Mouse (Mus musculus): Measurements from ENCODE around the gene Rundc3a. TPM values are rescaled to one million over a fixed set of nuclear protein-coding genes. Genes with fewer than 3 reads are reported as not detected.

Rundc3a gene
- polyA plus RNA-seq, 1 experiment from 2014 or later, result 12.1 TPM

DNA sequence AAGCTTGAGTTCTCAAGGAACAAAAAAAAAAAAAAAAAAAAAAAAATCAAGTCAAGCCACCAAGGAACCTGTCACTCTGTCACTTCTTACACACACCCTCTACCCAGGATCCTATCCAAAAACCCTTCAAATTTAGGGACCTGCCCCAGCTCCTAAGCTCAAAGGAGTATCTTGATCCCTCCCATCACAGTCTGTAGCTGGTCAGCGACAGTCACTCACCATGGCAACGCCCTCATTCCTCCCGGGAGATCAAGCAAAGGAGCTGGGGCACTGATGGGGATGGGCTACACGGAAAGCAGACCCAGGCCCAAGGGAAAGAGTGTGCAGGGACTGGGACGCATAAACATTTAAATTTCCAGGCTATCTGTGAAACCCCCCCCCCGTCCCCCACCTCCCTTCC is 51.6 kb downstream of the Rundc3a start:
- no peak overlapping the region for H3K4me3 ChIP-seq (ENCODE audit: low read depth, low read length)
- no peak overlapping the region; the same call in 1 of the 2 replicates for H3K9ac ChIP-seq (replicated peaks; ENCODE audit: low read length)
- H3K36me3 ChIP-seq (replicated peaks; ENCODE audit: control insufficient read depth, insufficient read depth, low read depth, low read length), result peaks cover 8% of the 10 kb centered on the region
- no peak overlapping the region for H3K27ac ChIP-seq (replicated peaks; ENCODE audit: low read depth, low read length)
- peaks cover 13% of the 10 kb centered on the region for H3K4me1 ChIP-seq (ENCODE audit: control insufficient read depth, insufficient read depth, low read length)
- no peaks in the 10 kb centered on the region for H3K9me3 ChIP-seq (replicated peaks; ENCODE audit: control insufficient read depth, low read length)
- WGBS, result 12% methylated on average over 6 of the region's 6 CpGs
- no peaks in the 10 kb centered on the region; the same call in 1 of the 2 replicates for H3K27me3 ChIP-seq (ENCODE audit: control insufficient read depth, insufficient read depth, low read length)
- H3K4me2 ChIP-seq (ENCODE audit: low read depth, low read length), result peak overlapping the region; percentile 8; the same call in 1 of the 2 replicates
- ATAC-seq (replicated peaks; ENCODE audit: insufficient number of reproducible peaks, low FRiP score, low TSS enrichment, low read depth), result no peak
- peak; percentile 18 for DNase-seq (ENCODE audit: low spot score)

DNA sequence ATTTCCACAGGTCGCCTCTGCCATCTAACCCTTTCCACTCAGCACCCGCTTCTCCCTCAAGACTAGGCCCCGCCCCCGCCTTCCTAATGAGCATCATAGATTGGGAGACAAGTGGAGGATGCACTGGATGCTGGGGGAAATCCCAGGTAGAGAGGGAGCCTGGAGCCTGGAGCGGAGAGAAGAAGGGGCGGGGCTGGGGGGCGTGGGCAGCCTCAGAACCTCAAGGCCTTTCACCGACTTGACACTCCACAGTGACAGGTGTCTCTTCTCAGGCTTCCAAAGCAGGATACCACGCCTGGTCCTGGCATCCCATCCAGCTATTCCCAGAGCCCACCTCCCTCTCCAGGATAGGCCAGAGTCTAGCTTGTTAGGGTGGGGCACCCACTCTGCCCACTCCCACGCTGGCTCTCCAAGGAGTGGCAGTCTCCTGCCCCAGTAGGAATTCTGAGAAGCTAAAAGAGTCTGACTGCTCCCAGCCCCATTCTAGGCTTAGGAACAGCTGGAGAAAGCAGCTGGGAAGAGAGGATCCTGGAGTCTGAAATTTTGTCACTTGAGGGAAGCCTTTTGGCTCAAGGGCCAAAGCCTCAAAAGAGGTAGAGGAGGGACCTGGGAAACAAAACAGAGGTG is 52.2 kb downstream of the Rundc3a start:
- WGBS, result 16% methylated on average over 10 of the region's 10 CpGs
- no peak for DNase-seq (ENCODE audit: low spot score)
- Histone ChIP-seq H3K27me3 (ENCODE audit: control insufficient read depth, insufficient read depth, low read length) (no peaks in the 10 kb centered on the region; the same call in 1 of the 2 replicates), H3K4me3 (ENCODE audit: low read depth, low read length) (no peak overlapping the region), H3K4me2 (ENCODE audit: low read depth, low read length) (peak overlapping the region; percentile 38; the same call in 1 of the 2 replicates), H3K27ac (replicated peaks; ENCODE audit: low read depth, low read length) (no peak overlapping the region), H3K4me1 (ENCODE audit: control insufficient read depth, insufficient read depth, low read length) (peaks cover 13% of the 10 kb centered on the region), H3K9ac (replicated peaks; ENCODE audit: low read length) (no peak overlapping the region; the same call in 1 of the 2 replicates), H3K9me3 (replicated peaks; ENCODE audit: control insufficient read depth, low read length) (no peaks in the 10 kb centered on the region), H3K36me3 (replicated peaks; ENCODE audit: control insufficient read depth, insufficient read depth, low read depth, low read length) (peaks cover 8% of the 10 kb centered on the region)
- no peak for ATAC-seq (replicated peaks; ENCODE audit: insufficient number of reproducible peaks, low FRiP score, low TSS enrichment, low read depth)

DNA sequence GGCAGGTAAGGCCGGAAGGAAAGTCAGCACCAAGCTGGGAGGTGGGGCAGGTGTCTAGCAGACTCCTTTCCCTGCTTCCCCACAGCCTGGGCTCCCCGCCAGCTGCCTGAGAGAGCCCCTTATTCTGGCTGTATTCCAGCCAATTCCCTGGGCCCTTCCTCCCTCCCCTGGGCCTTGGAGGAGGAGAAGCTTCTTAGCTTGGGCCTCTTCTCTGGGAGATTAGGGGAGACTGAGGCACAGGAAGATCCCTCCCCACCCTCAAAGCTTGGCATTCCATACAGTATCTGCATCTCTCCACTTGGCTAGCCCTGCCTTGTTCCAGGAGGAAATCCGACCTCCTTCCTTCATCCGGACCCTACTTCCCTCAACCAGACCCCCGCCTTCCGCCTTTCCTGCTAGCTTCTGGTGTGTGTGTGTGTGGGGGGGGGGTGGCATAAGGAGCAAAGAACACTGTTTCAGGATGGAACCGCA is 52.7 kb downstream of the Rundc3a start:
- peak overlapping the region; percentile 98 for H3K9ac ChIP-seq (replicated peaks; ENCODE audit: low read length)
- H3K4me2 ChIP-seq (ENCODE audit: low read depth, low read length), result peak overlapping the region; percentile 38
- H3K27ac ChIP-seq (replicated peaks; ENCODE audit: low read depth, low read length), result no peak overlapping the region
- no peak for ATAC-seq (replicated peaks; ENCODE audit: insufficient number of reproducible peaks, low FRiP score, low TSS enrichment, low read depth)
- no peaks in the 10 kb centered on the region for H3K9me3 ChIP-seq (replicated peaks; ENCODE audit: control insufficient read depth, low read length)
- H3K27me3 ChIP-seq (ENCODE audit: control insufficient read depth, insufficient read depth, low read length), result no peaks in the 10 kb centered on the region; the same call in 1 of the 2 replicates
- DNase-seq (ENCODE audit: low spot score), result peak; percentile 18
- H3K4me1 ChIP-seq (ENCODE audit: control insufficient read depth, insufficient read depth, low read length), result peaks cover 13% of the 10 kb centered on the region
- WGBS, result 19% methylated on average over 7 of the region's 7 CpGs
- peaks cover 7% of the 10 kb centered on the region for H3K36me3 ChIP-seq (replicated peaks; ENCODE audit: control insufficient read depth, insufficient read depth, low read depth, low read length)
- peak overlapping the region; percentile 94 for H3K4me3 ChIP-seq (ENCODE audit: low read depth, low read length)

DNA sequence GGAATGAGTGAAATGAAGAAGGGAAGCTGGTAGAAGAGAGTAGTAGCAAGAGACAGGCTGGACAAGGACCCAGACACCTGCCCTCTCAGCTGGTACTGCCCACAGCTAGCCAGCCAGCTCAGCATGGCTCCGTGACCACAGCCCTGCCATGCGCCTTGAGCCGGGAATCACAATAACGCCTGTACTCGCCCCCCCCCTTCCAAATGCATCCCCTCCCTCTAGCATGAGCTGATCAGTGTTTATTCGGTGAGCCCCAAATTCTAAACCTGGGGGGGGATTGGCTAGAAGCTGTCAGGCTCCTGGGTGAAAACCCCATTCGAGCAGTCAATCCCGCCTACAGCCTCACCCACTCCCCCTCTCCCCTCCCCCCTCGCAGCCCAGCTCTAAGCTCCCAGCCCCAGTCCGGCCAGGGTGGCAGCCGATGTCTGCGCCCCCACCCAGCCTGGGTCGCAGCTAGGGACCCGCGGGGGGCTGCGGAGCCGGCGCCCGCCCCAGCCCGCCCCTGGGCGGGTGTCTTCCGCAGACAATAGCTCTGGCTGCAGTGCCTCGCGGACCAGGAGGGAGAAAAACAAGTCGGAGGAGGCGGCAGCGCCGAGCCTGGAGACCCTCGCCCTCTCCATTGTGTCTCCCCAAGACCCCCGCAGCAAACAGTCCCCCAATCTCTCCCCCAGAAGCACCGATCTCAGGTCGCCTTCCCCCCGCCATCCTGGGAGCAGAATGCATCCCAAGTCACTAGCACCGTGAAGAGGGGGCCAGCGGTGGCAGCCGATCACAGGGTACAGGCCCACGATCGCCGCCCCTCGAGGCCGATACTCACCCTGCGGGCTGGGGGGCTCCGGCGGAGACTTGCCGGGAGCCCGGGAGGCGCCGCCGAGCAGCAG is 53.6 kb downstream of the Rundc3a start:
- Histone ChIP-seq H3K9me3 (replicated peaks; ENCODE audit: control insufficient read depth, low read length) (no peaks in the 10 kb centered on the region), H3K4me1 (ENCODE audit: control insufficient read depth, insufficient read depth, low read length) (peaks cover 13% of the 10 kb centered on the region), H3K4me3 (ENCODE audit: low read depth, low read length) (peak overlapping the region; percentile 94), H3K27me3 (ENCODE audit: control insufficient read depth, insufficient read depth, low read length) (no peaks in the 10 kb centered on the region; the same call in 1 of the 2 replicates), H3K4me2 (ENCODE audit: low read depth, low read length) (peak overlapping the region; percentile 38), H3K36me3 (replicated peaks; ENCODE audit: control insufficient read depth, insufficient read depth, low read depth, low read length) (peaks cover 3% of the 10 kb centered on the region; the same call in 1 of the 2 replicates), H3K9ac (replicated peaks; ENCODE audit: low read length) (peak overlapping the region; percentile 98), H3K27ac (replicated peaks; ENCODE audit: low read depth, low read length) (peak overlapping the region; percentile 88)
- under 1% methylated on average over 45 of the region's 49 CpGs for WGBS
- peak; percentile 49 for ATAC-seq (replicated peaks; ENCODE audit: insufficient number of reproducible peaks, low FRiP score, low TSS enrichment, low read depth)
- DNase-seq (ENCODE audit: low spot score), result peak; percentile 65

DNA sequence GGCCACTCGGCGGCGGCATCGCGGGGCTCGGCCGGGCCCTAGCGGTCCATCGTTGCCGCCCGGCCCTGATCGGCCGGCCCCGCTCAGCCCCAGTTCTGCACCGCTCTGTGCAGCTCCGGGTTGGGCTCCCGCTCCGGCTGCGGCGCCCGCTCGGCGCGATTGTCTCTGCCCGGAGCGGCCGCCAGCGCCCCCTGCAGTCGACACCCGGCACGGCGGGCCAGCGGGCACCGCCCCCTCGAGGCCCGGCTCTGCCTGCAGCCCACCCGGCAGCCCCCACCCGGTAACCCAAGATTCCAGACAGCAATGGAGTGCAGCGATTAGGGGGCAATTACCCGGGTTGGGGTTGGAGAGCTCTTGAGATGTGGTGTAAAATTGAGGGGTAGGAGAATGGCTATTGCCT is 54.3 kb downstream of the Rundc3a start, which contains the start of gene Fam171a2:
Gene Fam171a2, minus strand, starts transcription at position 186 of the 400 bp plus-strand sequence.
- ATAC-seq (replicated peaks; ENCODE audit: insufficient number of reproducible peaks, low FRiP score, low TSS enrichment, low read depth), result peak; percentile 85
- Histone ChIP-seq H3K4me2 (ENCODE audit: low read depth, low read length) (peak within 1 kb of the TSS; percentile 38), H3K9ac (replicated peaks; ENCODE audit: low read length) (peak within 1 kb of the TSS; percentile 98), H3K27me3 (ENCODE audit: control insufficient read depth, insufficient read depth, low read length) (no peaks in the 10 kb centered on the region; the same call in 1 of the 2 replicates), H3K4me3 (ENCODE audit: low read depth, low read length) (peak within 1 kb of the TSS; percentile 94), H3K4me1 (ENCODE audit: control insufficient read depth, insufficient read depth, low read length) (peaks cover 13% of the 10 kb centered on the region), H3K36me3 (replicated peaks; ENCODE audit: control insufficient read depth, insufficient read depth, low read depth, low read length) (0 out of 2 replicates have a peak, but pooled peaks cover 3% of the 10 kb centered on the region), H3K27ac (replicated peaks; ENCODE audit: low read depth, low read length) (peak within 1 kb of the TSS; percentile 88), H3K9me3 (replicated peaks; ENCODE audit: control insufficient read depth, low read length) (no peaks in the 10 kb centered on the region)
- DNase-seq (ENCODE audit: low spot score), result peak; percentile 88
- WGBS, result under 1% methylated on average over 40 of the region's 40 CpGs

DNA sequence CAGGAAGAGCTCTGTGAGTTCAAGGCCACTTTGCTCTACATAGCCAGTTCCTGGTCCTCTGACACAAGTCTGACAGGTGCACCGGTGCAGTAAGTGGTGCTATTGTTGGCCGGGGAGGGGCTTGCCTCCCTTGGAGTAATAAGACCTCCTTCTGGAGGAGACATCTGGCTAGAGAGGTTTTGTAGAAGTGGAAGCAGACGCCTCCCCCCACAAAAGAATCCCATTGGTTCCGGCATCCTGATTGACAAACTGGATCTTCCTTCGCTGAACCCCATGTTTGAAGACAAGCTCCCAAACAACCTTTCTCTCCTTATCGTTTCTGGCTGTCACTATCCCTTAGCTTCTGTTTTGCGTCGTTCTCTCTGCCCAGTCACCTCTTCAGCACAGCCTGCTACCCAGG is 55.1 kb downstream of the Rundc3a start:
- Histone ChIP-seq H3K27ac (replicated peaks; ENCODE audit: low read depth, low read length) (no peak overlapping the region), H3K36me3 (replicated peaks; ENCODE audit: control insufficient read depth, insufficient read depth, low read depth, low read length) (no peaks in the 10 kb centered on the region), H3K9ac (replicated peaks; ENCODE audit: low read length) (no peak overlapping the region), H3K4me3 (ENCODE audit: low read depth, low read length) (no peak overlapping the region), H3K27me3 (ENCODE audit: control insufficient read depth, insufficient read depth, low read length) (no peaks in the 10 kb centered on the region; the same call in 1 of the 2 replicates), H3K4me2 (ENCODE audit: low read depth, low read length) (no peak overlapping the region), H3K9me3 (replicated peaks; ENCODE audit: control insufficient read depth, low read length) (no peaks in the 10 kb centered on the region), H3K4me1 (ENCODE audit: control insufficient read depth, insufficient read depth, low read length) (peaks cover 13% of the 10 kb centered on the region)
- ATAC-seq (replicated peaks; ENCODE audit: insufficient number of reproducible peaks, low FRiP score, low TSS enrichment, low read depth) (no peak), DNase-seq (ENCODE audit: low spot score) (peak; percentile 14)
- WGBS, result 10% methylated on average over 8 of the region's 8 CpGs

DNA sequence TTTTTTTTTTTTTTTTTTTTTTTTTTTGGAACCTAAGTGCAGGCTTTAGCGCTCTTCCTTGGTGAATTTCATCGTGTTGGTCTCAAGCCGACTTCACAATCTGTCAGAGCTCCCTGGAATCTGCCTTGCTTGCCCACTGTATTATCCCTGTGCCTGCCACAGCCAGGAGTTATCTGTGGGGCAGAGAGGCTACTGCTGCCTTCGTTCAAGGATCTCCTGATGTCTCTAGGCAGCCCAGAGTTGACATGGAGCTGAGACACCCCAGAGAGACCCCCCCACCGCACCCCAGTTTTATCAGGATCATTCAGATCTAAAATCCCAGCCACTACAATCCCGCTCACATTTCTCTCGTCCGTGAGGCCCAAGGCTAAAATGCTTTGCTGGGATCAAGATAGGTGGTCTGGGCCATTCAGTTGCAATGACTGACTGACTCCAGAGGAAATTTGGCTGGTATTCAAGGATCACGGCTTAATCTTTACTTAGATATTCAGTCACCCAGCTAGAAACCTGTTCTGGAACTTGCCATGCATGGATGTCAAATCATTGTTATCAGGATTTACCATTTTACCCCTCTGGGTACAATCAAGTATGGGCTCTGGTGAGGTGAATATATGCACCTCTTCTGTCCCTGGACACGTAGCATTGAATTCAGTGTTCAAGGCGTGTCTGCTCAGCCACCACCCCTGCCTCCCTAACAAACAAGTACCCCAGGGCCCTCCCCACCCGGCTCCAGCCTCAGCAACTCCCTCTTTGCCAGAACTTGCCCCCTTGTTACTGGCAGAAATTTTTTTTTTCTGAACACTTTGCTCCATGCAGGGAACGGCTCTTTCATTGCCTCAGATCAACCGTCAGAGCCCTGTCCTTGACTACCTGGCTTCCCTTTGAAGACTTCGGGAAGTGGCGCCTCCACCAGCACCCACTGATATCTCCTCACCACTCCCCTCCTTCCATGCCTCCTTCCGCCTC is 56.1 kb downstream of the Rundc3a start:
- H3K27ac ChIP-seq (replicated peaks; ENCODE audit: low read depth, low read length), result no peak overlapping the region
- DNase-seq (ENCODE audit: low spot score) (no peak), ATAC-seq (replicated peaks; ENCODE audit: insufficient number of reproducible peaks, low FRiP score, low TSS enrichment, low read depth) (no peak)
- H3K27me3 ChIP-seq (ENCODE audit: control insufficient read depth, insufficient read depth, low read length), result no peaks in the 10 kb centered on the region; the same call in 1 of the 2 replicates
- no peaks in the 10 kb centered on the region for H3K9me3 ChIP-seq (replicated peaks; ENCODE audit: control insufficient read depth, low read length)
- H3K4me3 ChIP-seq (ENCODE audit: low read depth, low read length), result no peak overlapping the region
- no peak overlapping the region for H3K9ac ChIP-seq (replicated peaks; ENCODE audit: low read length)
- 45% methylated on average over 17 of the region's 17 CpGs for WGBS
- no peaks in the 10 kb centered on the region for H3K36me3 ChIP-seq (replicated peaks; ENCODE audit: control insufficient read depth, insufficient read depth, low read depth, low read length)
- H3K4me1 ChIP-seq (ENCODE audit: control insufficient read depth, insufficient read depth, low read length), result peaks cover 13% of the 10 kb centered on the region
- no peak overlapping the region for H3K4me2 ChIP-seq (ENCODE audit: low read depth, low read length)

Measured in embryonic facial prominence, embryonic 11.5 days (tissue).